Mouse (Mus musculus): ENCODE measurements around the gene Ms4a15.

- TF ChIP-seq CTCF (IDR thresholded peaks at IDR 0.05; ENCODE audit: extremely low read depth, insufficient read depth, low read length), result no peak
- TF ChIP-seq POLR2A (IDR thresholded peaks at IDR 0.05; ENCODE audit: extremely low read depth, insufficient read depth, low read length), result no peak
Measured at GRCm38 (mm10) chr19:10930641-10931040, 62.4 kb downstream of the Ms4a15 start.

Data from cortical plate, adult 2 months (tissue).